Mouse (Mus musculus) retina, embryonic 14.5 days (tissue): Measurements from ENCODE around the gene Fam107b.
A peak's percentile ranks its signal among the peaks of the same experiment; 100 is the strongest.

ENCODE experiments used
- DNase-seq: peaks from one replicate; pipeline ENCODE4 v3.0.0-alpha.2; 2015; ENCODE audit warnings: low spot score

Fam107b gene

DNA sequence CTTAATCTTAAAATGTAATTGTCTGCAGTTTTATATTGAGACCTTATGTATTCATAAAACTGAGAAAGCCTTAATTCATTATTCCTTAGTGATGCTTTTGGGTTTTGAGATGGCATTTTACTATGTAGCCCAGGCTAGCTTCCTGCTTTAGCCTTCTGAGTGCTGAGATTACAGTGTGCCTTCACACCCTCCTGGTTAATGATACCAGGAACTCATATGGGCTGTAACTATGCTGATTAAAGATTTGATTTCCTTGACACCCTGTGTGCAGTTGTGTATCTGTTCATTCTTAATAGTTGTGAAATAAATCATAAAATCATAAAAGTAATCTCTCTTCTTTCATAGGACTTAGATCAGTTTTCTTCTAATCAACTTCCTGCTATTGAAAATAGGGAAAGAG is 205.8 kb downstream of the Fam107b start:
- no peak for DNase-seq

DNA sequence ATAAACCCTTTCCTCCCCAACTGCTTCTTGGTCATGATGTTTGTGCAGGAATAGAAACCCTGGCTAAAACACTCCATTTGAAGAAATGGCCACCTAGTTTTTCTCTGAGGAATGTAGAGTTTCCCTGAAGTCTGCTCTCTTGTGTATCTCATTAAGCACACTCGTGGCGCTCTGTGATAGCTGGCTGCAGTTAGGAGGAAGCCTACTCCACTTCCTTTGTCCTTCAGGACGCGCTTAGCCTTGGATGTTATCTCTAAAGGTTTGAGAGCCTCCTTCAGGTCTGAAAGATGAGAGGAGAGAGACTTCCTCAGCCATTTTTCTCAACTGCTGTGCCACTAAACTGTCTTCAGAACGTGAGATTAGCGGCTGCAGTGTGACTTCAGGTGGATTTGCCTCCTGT is 207.4 kb downstream of the Fam107b start:
- no peak for DNase-seq

DNA sequence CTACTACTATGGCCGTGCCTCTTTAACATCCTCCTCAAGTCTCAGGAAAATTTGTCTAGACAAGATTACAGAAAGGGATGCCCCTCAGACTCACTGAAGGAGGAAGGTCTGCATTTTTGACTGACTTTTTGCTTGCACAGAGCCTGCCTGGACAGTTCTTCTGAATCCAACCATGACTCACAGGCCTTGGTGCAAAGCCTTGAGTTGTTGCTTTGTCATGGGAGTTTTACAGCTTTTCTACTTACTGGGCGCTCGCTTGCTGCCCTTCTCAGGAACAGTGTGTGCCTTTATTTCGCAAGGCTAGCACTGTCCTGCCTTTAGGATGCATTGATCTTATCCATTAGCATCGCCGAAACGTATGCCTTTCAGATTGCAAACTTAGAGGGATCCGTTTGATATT is 215.3 kb downstream of the Fam107b start:
- DNase-seq = no peak

- no peak for DNase-seq
Observed at GRCm38 (mm10) chr2:3787752-3788423, 217.6 kb downstream of the Fam107b start.

DNA sequence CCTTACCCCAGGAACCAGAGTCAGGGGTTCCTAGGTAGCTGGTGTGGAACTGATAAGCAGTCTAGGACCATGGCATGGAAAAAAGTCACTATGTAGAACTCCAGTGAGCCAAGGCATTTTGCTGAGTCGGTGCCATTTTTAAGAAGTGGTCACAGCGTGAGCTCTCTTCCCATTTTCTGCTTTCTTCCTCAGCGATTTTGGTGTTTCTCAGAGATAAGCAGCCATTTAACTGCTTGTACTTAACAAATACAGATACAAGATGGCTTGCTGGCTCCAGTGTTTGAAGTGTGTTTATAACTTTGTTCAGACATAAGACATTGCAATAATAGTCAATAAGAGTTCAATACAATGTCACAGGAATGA is 218.1 kb downstream of the Fam107b start:
- DNase-seq = no peak

- DNase-seq = peak; percentile 25
Observed at GRCm38 (mm10) chr2:3796543-3796942, 226.3 kb downstream of the Fam107b start.

GRCm38 (mm10) chr2:3799767-3800554 is 229.7 kb downstream of the Fam107b start:
- DNase-seq = peak; percentile 79

- DNase-seq = no peak
Observed at GRCm38 (mm10) chr2:3800555-3800878, 230.2 kb downstream of the Fam107b start.

- no peak for DNase-seq
Observed at GRCm38 (mm10) chr2:3805742-3806141, 235.5 kb downstream of the Fam107b start.

DNA sequence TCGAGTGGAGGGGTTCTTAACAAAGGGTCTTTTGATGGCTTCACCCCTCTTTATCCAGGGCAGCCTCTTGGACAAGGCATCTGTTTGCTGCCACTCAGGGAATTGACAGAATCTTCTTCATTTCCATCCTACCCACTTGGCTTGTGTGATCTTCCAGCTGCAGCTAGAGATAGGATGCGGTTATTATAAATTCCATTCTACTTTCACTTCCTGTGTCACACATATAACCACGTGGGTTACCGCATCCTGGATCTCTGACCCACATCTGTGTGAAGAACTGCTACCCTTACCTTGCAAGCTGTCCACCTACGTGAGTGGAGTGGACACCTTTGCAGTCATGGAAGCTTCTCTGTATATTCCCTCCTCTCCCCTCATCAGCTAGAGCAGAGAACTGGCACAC is 240.0 kb downstream of the Fam107b start:
- no peak for DNase-seq

DNA sequence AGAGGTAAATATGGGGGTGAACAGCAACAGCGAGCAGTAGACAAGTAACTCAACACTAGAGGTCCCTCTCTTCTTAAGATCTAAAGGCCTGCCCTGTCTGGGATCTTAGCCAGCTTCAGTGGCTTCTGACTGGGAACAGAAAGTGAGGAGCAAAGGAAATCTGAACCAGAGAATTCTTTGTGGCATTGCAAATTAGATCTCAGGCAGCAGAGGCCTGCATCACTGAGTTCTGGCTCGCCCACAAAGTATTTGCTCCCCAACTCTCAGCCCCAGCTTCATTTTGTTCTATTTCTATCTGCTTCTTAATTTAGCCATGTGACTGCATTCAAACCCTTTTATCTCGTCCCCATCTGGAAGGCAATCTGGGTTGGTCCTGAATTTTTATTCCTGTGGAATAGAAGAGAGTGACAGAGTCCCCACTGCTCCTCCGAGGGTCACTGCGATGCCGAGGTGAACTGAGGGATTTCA is 245.9 kb downstream of the Fam107b start:
- DNase-seq = peak; percentile 46

GRCm38 (mm10) chr2:3817626-3818025 is 247.3 kb downstream of the Fam107b start:
- no peak for DNase-seq

DNA sequence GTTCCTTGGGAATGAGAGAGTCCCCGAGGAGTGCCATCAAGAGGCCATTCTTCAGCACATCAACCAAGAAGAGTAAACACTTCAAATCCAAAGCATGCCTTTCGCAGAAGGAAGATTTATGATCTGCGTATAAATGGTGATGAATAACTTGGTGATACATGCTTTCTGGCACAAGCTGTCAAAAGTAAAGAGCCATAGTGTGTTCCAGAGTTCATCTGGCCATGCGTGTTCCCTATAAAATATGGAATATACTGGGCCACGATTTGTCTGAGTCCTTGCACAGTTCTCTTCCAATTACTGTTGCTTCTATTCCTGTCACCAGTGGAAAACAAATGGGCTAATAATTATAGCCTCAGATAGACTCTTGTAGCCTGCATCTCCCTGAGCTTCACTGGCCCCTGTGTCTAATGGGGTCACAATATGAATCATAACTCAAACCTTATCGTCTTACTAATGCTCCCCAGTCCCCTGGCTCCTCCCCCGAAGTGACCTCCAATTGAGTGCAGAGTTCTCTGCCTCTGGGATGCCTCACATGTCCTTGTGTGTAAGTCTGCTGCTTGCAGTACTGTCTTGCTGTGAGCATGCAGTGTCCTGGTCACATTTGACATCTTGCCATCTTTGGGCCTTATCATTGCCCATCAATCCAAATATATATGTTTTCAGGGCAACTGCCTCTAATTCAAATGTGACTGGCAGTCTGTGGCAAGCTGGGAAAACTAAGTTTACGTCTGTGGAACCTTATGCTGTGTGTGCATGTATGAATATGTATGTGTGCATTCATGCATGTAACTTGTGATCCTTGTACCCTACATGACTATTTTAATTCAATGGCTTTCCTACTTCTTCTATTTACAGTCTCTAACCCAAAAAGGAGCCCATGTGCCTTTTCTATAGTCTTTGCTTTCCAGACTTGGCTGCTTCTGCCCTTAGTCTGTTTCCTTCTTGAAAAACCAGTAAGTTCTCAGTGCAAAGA is 252.5 kb downstream of the Fam107b start:
- no peak for DNase-seq
